Mouse (Mus musculus) small intestine, adult 2 months (tissue): ENCODE measurements at regions not wholly inside any gene's neighbourhood (a gene's known extent, or its start where the extent isn't known, plus 50 kb on each side); places are given as distances from the start of the nearest gene placed in this dataset.

Source experiments
- H3K27ac ChIP-seq: fragments of 200-500 bp; 2 replicates; pipeline ENCODE4 v1.5.1; 2012; ENCODE audit warnings: low read depth, low read length, control low read depth, inconsistent platforms; ENCODE audit not compliant: insufficient read depth
- H3K27me3 ChIP-seq: fragments of 200-500 bp; 2 replicates; pipeline ENCODE4 v1.6.1; 2012; ENCODE audit warnings: mild to moderate bottlenecking, moderate library complexity, low read length, inconsistent platforms; ENCODE audit not compliant: control insufficient read depth, insufficient read depth
- H3K36me3 ChIP-seq: fragments of 200-500 bp; 2 replicates; pipeline ENCODE4 v1.6.1; 2012; ENCODE audit warnings: mild to moderate bottlenecking, low read length, control low read depth, inconsistent platforms; ENCODE audit not compliant: control insufficient read depth, insufficient read depth
- H3K4me1 ChIP-seq: fragments of 200-500 bp; 2 replicates; pipeline ENCODE4 v1.6.1; 2012; ENCODE audit warnings: low read length, inconsistent platforms, mixed read lengths; ENCODE audit not compliant: control insufficient read depth, insufficient read depth, insufficient read length
- H3K4me3 ChIP-seq: fragments of 200-500 bp; 2 replicates; pipeline ENCODE4 v1.5.1; 2012; ENCODE audit warnings: low read depth, mild to moderate bottlenecking, control low read depth, inconsistent platforms, low read length, moderate library complexity
- CTCF ChIP-seq: fragments of 200-500 bp; IDR thresholded peaks from 2 replicates; pipeline ENCODE4 v1.5.1; 2012; ENCODE audit warnings: low read depth, mild to moderate bottlenecking, control low read depth, inconsistent platforms, low read length, moderate library complexity, mixed read lengths; ENCODE audit not compliant: insufficient replicate concordance, insufficient read length; ENCODE audit errors: extremely low read depth
- POLR2A ChIP-seq: fragments of 200-500 bp; IDR thresholded peaks from 2 replicates; pipeline ENCODE4 v1.6.1; 2012; ENCODE audit warnings: low read depth, mild to moderate bottlenecking, control low read depth, inconsistent platforms, low read length, moderate library complexity
- WGBS: fragments of 180-500 bp; shearing (Covaris S2); methylation state at CpG from one replicate; pipeline ENCODE4 v1.1.7; 2018; 5-methylcytosine and 5-hydroxymethylcytosine counted together

- no peaks in the 10 kb centered on the region for H3K4me1 ChIP-seq
- no peak overlapping the region for H3K27ac ChIP-seq
- H3K4me3 ChIP-seq, result no peak overlapping the region
- H3K36me3 ChIP-seq, result no peaks in the 10 kb centered on the region
- WGBS, result 77% methylated on average over 16 of the region's 16 CpGs
- no peaks in the 10 kb centered on the region for H3K27me3 ChIP-seq
- TF ChIP-seq CTCF (no peak), POLR2A (no peak)
Observed at GRCm38 (mm10) chr13:30051891-30052550, 66.2 kb upstream of the E2f3 start.

GRCm38 (mm10) chr13:30050745-30051508 lies 65.1 kb upstream of the E2f3 start:
- Histone ChIP-seq H3K27me3 (no peaks in the 10 kb centered on the region), H3K4me3 (no peak overlapping the region), H3K27ac (no peak overlapping the region), H3K4me1 (no peaks in the 10 kb centered on the region), H3K36me3 (no peaks in the 10 kb centered on the region)
- WGBS, result 74% methylated on average over 9 of the region's 9 CpGs
- no peak for TF ChIP-seq CTCF
- TF ChIP-seq POLR2A, result no peak

GRCm38 (mm10) chr13:30048260-30048859 lies 62.5 kb upstream of the E2f3 start:
- no peak overlapping the region for H3K4me3 ChIP-seq
- no peak overlapping the region for H3K27ac ChIP-seq
- 71% methylated on average over 11 of the region's 11 CpGs for WGBS
- no peaks in the 10 kb centered on the region for H3K27me3 ChIP-seq
- no peaks in the 10 kb centered on the region for H3K36me3 ChIP-seq
- TF ChIP-seq POLR2A (no peak), CTCF (no peak)
- no peaks in the 10 kb centered on the region for H3K4me1 ChIP-seq

- no peak overlapping the region for H3K27ac ChIP-seq
- no peak overlapping the region for H3K4me3 ChIP-seq
- TF ChIP-seq CTCF (no peak), POLR2A (no peak)
- 89% methylated on average over 5 of the region's 5 CpGs for WGBS
- no peaks in the 10 kb centered on the region for H3K4me1 ChIP-seq
- H3K36me3 ChIP-seq, result no peaks in the 10 kb centered on the region
- H3K27me3 ChIP-seq, result no peaks in the 10 kb centered on the region
Observed at GRCm38 (mm10) chr13:30046504-30047169, 60.8 kb upstream of the E2f3 start.

GRCm38 (mm10) chr13:30046061-30046460 lies 60.2 kb upstream of the E2f3 start:
- WGBS, result 78% methylated on average over 15 of the region's 15 CpGs
- no peaks in the 10 kb centered on the region for H3K27me3 ChIP-seq
- no peak for TF ChIP-seq CTCF
- no peak for TF ChIP-seq POLR2A
- H3K4me3 ChIP-seq, result no peak overlapping the region
- no peaks in the 10 kb centered on the region for H3K4me1 ChIP-seq
- H3K36me3 ChIP-seq, result no peaks in the 10 kb centered on the region
- H3K27ac ChIP-seq, result no peak overlapping the region

GRCm38 (mm10) chr13:30045225-30045624 lies 59.4 kb upstream of the E2f3 start:
- 79% methylated on average over 6 of the region's 6 CpGs for WGBS

GRCm38 (mm10) chr13:30044790-30045189 lies 58.9 kb upstream of the E2f3 start:
- TF ChIP-seq CTCF (no peak), POLR2A (no peak)
- Histone ChIP-seq H3K27ac (no peak overlapping the region), H3K4me1 (no peaks in the 10 kb centered on the region), H3K27me3 (no peaks in the 10 kb centered on the region), H3K36me3 (no peaks in the 10 kb centered on the region), H3K4me3 (no peak overlapping the region)
- WGBS, result 91% methylated on average over 2 of the region's 2 CpGs

More at GRCm38 (mm10) chr13:30045225-30045624, 59.4 kb upstream of the E2f3 start:
- Histone ChIP-seq H3K4me3 (no peak overlapping the region), H3K27me3 (no peaks in the 10 kb centered on the region), H3K4me1 (no peaks in the 10 kb centered on the region), H3K27ac (no peak overlapping the region), H3K36me3 (no peaks in the 10 kb centered on the region)
- TF ChIP-seq CTCF (no peak), POLR2A (no peak)
